Mouse (Mus musculus) megakaryocyte progenitor cell, adult 5-6 weeks (primary cell): Measurements from ENCODE around the gene Cabcoco1. TPM values are rescaled to one million over a fixed set of nuclear protein-coding genes. Genes with fewer than 3 reads are reported as not detected.

ENCODE experiments used
- ATAC-seq: replicated peaks from 2 replicates; pipeline ENCODE4 v1.8.0; 2016; ENCODE audit warnings: mild to moderate bottlenecking, moderate TSS enrichment, inconsistent platforms; ENCODE audit not compliant: poor library complexity
- total RNA-seq, 2 experiments: library from RNA; stranded (forward) in 1 of 2; stranded (reverse) in 1 of 2; fragments of 157-497, 149-512 nt in 1 of 2; fragments of 200-1000 nt in 1 of 2; gene quantifications; 2 replicates each; pipeline versions ENCODE4 v1.2.3 to v1.2.4; 2015 to 2017

Cabcoco1 gene
- 6.7 and 9.3 TPM in 2 replicates for total RNA-seq (2015)
- total RNA-seq (2017): 2.6 and 3.2 TPM in 2 replicates

- ATAC-seq: peak; percentile 98
These were observed at the start of gene Cabcoco1 for GRCm38 (mm10) chr10:68541139-68541942. Cabcoco1 (minus strand) TSS chr10:68541896.

GRCm38 (mm10) chr10:68589530-68590252 lies 48.0 kb upstream of the Cabcoco1 start:
- ATAC-seq: no peak

- ATAC-seq: no peak
These were observed 45.8 kb upstream of the Cabcoco1 start for GRCm38 (mm10) chr10:68587416-68588040.

- ATAC-seq: no peak
These were observed 35.6 kb upstream of the Cabcoco1 start for GRCm38 (mm10) chr10:68577321-68577720.

GRCm38 (mm10) chr10:68568172-68568571 lies 26.5 kb upstream of the Cabcoco1 start:
- no peak for ATAC-seq

GRCm38 (mm10) chr10:68562344-68562743 lies 20.6 kb upstream of the Cabcoco1 start:
- no peak for ATAC-seq

- no peak for ATAC-seq
These were observed 17.1 kb upstream of the Cabcoco1 start for GRCm38 (mm10) chr10:68558828-68559219.

GRCm38 (mm10) chr10:68558105-68558827 lies 16.6 kb upstream of the Cabcoco1 start:
- no peak for ATAC-seq

GRCm38 (mm10) chr10:68553677-68554076 lies 12.0 kb upstream of the Cabcoco1 start:
- ATAC-seq: no peak

- peak; percentile 85 for ATAC-seq
These were observed 10.9 kb upstream of the Cabcoco1 start for GRCm38 (mm10) chr10:68552556-68552955.

- no peak for ATAC-seq
These were observed 9.6 kb upstream of the Cabcoco1 start for GRCm38 (mm10) chr10:68551316-68551715.

- ATAC-seq: no peak
These were observed 9.1 kb upstream of the Cabcoco1 start for GRCm38 (mm10) chr10:68550668-68551267.

- no peak for ATAC-seq
These were observed 1.4 kb upstream of the Cabcoco1 start for GRCm38 (mm10) chr10:68543107-68543506.

GRCm38 (mm10) chr10:68541943-68542420 lies 286 bp upstream of the Cabcoco1 start:
- peak; percentile 21; the same call in 1 of the 2 replicates for ATAC-seq

GRCm38 (mm10) chr10:68540612-68541011 lies 1.1 kb downstream of the Cabcoco1 start:
- no peak for ATAC-seq

- no peak for ATAC-seq
These were observed 4.3 kb downstream of the Cabcoco1 start for GRCm38 (mm10) chr10:68537261-68537950.

GRCm38 (mm10) chr10:68529364-68530049 lies 12.2 kb downstream of the Cabcoco1 start:
- ATAC-seq: no peak

- no peak for ATAC-seq
These were observed 12.7 kb downstream of the Cabcoco1 start for GRCm38 (mm10) chr10:68528958-68529357.

- ATAC-seq: peak; percentile 63
These were observed 19.6 kb downstream of the Cabcoco1 start for GRCm38 (mm10) chr10:68522106-68522505.
